Mouse (Mus musculus) kidney, postnatal 36 days (tissue): ENCODE data around the gene Pdk1.
"Not testable (repeated sequence)": the region's sequence is repeated elsewhere in the genome, so short reads cannot be mapped to it uniquely, and the experiment has no call there.

ENCODE experiments used
- DNase-seq, 2 experiments: peaks; one replicate each; pipeline ENCODE4 v3.0.0; 2021 to 2022; ENCODE audit warnings: mixed read lengths in 2 of 2

The Pdk1 gene

DNA sequence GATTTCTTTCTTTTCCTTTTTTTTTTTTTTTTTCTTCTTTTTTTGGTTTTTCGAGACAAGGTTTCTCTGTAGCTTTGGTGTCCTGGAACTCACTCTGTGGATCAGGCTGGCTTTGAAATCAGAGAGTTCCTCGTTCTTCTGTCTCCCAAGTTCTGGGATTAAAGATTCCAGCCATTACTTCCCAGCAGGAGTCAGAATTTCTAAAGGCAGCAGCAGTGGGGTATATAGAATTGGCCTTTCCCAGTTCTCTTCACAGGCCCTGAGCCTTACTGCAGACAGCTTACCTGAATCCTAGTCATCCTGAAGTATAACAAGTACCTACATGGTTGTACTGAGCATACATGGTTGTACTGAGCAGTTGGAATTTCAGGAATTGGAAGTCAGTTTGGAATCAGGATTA lies 1.8 kb downstream of the Pdk1 start:
- no peak for DNase-seq

GRCm38 (mm10) chr2:71877865-71878264 lies 4.8 kb downstream of the Pdk1 start:
- no peak for DNase-seq

DNA sequence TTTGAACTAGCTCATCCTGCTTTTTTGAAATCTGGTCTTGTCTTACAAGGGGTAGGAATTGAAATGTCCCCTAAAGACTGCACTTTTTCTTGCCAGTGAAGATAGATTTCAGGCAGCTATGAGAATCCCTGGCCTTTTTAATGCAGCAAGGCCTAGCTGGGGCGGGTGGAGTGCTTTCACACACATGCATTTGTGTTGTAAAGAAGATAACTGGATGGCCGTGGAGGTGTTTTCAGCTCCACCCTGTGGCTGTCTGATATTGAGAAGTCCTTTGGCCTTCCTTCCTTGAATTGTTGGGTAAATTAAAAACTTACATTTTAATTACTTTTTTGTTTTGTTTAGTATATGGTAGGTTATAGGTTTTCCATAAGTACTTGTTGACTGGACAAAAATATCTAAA lies 5.4 kb downstream of the Pdk1 start:
- no peak for DNase-seq

GRCm38 (mm10) chr2:71878943-71879342 lies 5.9 kb downstream of the Pdk1 start:
- DNase-seq = no peak

DNA sequence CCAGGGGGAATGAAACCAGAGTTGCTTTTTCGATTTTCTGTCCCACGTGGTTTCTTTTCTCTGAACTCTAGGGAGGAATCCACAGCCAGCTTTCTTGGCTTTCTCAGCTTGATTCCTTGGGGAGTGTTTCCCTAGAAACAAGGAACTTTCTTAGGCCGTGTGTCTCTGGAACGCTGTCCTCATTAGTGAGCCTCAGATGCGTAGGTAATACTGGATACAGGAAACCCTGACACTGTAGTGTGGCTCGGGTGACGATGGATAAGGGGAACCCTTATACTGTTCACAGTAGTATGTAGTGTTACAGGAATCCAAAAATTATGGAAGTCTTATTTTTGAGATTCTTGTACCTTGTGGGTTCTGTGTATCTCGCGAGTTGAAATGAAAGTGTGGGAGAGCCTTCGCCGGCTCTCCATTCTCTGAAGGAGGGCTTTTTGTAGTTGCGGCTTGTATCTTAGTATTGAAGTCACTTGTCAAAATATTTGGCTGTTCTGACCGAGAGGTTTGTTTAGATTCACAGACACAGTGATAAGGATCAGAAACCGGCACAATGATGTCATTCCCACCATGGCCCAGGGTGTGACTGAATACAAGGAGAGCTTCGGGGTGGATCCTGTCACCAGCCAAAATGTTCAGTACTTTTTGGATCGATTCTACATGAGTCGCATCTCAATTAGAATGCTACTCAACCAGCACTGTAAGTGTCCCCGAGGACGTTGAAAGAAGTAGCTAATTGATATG lies 10.1 kb downstream of the Pdk1 start:
- DNase-seq = no peak

GRCm38 (mm10) chr2:71887269-71887668 lies 14.2 kb downstream of the Pdk1 start:
- no peak for DNase-seq

- no peak for DNase-seq
These were observed 15.4 kb downstream of the Pdk1 start for GRCm38 (mm10) chr2:71888437-71888836.

DNA sequence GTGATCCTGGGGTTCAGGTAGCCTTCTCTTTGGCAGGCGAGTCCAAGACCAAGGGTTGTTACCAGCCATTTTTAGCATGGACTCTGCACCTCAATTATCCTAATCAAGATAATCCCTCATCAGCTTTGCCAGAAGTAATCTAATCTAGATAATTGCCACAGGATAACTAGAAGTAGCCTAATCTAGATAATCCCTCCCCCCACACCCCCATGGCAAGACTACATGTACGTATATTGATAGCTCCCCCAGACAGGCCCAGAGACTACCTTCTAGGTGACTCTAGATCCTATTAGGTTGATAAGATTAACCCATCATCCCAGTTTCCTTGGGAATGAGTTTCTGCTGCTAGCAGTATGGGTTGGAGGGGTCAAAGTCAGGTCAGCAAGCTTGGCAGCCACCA lies 18.5 kb downstream of the Pdk1 start:
- no peak for DNase-seq

DNA sequence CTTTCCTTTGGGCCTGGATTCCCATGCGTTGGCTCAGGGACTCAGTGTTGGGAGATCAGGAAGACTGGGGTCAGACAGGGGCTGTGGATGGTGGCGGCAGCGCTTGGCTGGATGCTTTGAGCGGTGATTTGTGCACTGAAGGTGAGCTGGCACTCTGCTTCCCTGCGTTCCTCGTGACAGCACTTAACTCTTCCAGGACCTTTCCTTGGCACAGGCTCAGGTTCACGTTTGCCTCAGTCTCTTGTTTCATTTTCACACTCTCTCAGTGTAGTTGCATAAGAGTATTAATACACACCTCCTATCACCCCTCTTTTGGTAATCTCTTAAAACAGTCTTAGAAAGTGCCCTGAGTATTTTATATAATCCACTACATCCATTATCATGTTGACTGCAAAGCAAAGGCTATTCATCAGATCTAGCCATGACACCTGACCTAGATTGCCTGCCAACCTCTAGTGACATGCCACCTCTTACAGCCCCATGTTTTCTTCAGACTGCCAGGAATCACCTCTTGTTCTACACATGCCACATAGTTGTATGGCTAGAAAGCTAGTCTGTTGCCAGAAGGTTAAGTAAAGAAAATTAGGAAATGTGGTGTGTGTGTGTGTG lies 19.8 kb downstream of the Pdk1 start:
- no peak for DNase-seq

DNA sequence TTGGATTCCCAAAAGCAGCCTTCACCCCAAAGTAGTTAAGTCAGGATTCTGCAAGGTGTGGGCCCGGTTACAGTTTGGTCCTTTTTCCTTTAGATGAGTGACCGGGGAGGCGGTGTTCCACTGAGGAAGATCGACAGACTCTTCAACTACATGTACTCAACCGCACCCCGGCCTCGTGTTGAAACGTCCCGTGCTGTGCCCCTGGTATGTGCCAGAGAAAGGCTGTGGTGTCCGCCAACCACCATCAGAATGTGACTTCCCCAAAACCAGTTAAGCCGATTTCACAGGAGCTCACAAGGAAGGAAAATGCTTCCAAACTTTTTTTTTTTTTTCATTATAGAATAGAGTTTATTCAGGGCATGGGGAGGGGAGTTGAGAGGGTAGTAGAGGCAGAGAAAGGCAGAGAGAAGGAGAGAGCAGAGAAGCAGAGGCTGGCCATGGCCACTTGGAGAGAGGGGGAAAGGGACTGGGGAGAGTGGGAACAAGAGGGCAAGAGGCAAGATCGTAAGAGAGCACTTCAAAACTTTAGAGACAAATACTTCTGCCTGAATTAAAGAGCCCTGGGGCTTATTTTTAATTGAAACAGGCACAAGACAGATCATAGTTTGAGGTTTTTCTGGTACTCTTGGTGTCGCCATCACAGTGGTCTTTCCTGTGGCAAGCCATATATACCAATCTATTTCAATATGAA lies 22.7 kb downstream of the Pdk1 start:
- no peak for DNase-seq

GRCm38 (mm10) chr2:71897420-71897819 lies 24.4 kb downstream of the Pdk1 start:
- DNase-seq = peak in 1 of 2 experiments; percentile 19

- peak; percentile 50 to 64 for DNase-seq
These were observed 25.4 kb downstream of the Pdk1 start for GRCm38 (mm10) chr2:71898335-71898856.

DNA sequence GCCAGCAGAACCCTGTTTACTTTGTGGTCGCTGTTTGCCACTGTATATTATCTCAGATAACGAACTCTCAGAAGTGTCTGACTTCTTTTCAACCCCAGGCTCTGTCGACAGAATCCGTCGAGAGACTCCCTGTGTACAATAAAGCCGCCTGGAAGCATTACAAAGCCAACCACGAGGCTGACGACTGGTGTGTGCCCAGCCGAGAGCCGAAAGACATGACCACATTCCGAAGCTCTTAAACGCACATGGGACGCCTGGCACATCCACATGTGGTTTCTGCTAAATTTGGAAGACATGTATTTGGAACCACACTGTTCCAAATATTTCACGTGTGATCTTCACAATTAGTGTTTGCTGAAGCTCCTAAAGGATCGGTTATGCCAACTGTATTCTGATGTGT lies 26.9 kb downstream of the Pdk1 start:
- no peak for DNase-seq

GRCm38 (mm10) chr2:71905154-71905553 lies 32.1 kb downstream of the Pdk1 start:
- no peak for DNase-seq

- not testable (repeated sequence) for DNase-seq
These were observed 33.3 kb downstream of the Pdk1 start for GRCm38 (mm10) chr2:71906356-71906755.

DNA sequence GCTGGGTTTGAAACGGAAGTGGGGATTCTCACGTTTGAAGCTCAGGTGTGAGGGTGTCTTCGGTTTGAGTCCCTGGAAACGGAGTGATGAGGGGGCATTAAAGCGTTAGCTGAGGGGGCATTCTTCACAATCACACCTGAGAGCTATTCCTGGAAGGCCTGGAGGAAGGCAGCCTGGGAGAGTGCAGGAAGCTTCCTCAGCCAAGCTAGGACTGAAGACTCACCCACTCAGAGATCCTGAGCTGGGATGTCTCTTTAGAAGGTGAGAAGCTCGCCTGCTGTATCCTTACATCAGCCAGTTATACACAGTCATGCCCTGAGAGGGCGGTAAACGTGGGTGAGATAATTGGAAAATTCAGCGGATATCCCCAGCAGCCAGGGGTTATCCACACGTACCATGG lies 40.9 kb downstream of the Pdk1 start:
- DNase-seq = no peak

DNA sequence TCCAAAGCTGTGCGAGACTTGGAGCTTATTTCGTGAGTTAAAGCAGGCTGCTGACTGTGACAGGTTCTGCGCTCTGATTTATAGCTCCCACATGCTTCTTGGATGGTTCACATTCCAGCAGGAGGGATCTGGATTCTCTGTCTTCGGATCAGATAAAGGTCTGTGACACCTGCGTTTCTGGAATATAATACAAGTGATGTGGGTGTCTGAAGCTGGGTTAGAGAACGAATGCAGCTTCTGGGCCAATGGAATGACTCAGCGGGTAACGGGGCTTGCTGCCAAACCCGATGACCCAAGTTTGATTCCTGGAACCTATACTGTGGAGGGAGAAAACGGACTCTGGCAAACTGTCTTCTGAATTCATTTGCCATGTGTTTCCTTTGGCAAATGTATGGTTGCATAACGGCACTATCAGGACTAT lies 46.2 kb downstream of the Pdk1 start:
- no peak for DNase-seq

DNA sequence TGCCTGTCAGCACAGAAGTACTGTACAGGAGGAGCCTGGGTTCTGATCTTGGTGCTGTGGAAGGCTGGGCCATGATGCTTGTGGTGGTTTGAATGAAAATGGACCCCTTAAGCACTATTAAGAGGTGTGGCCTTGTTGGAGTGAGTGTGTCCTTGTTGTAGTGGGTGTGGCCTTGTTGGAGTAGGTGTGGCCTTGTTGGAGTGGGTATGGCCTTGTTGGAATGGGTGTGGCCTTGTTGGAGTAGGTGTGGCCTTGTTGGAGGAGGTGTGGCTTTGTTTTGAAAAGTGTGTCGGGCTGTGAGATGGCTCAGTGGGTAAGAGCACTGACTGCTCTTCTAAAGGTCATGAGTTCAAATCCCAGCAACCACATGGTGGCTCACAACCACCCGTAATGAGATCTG lies 51.9 kb downstream of the Pdk1 start:
- DNase-seq = not testable (repeated sequence)

- no peak for DNase-seq
These were observed 61.0 kb downstream of the Pdk1 start for GRCm38 (mm10) chr2:71934046-71934445.

DNA sequence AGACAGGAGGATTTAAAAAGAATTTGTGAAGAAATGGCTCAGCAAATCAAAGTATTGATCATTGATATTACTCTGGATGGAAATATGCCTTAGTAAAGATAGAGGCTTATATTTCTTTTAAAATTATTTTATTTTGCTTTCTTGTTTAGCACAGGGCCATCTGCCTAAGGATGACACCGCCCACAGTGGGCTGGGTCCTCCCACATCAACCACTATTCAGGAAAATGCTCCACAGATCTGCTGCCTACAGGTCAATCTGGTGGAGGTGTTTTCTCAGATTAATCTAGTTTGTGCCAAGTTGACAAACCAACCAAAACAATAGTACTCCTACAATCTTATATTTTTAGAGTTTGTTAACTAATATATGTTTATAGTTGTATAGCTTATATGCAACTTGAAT lies 63.7 kb downstream of the Pdk1 start:
- no peak for DNase-seq

DNA sequence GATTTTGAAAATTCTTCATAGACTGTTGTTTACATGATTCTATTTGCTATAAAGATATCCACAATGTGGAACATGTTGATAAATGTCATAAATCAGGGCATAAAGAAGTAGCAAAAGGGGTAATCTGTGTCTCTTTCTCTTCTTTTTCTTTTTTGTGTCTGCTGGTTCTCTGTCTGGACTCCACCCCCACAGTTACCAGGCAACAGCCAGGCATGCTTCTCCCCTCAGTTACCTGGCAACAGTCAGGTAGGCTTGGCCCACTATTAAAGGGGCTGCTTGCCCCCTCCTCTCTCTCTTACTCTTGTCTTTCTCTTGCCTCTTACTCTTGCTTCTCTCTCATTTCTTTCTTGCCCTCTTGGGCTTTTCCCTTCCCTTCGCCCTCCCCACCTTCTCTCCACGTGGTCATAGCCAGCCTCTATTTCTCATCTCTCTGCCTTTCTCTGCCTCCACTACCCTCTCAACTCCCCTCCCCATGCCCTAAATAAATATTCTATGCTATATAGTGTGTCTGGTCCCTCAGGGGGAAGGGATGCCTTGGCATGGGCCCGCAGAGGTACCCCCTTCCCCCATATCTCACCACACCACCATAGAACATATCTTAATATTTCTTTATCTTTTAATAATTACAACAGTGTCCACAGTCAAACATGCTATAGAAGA lies 64.8 kb downstream of the Pdk1 start:
- no peak for DNase-seq

GRCm38 (mm10) chr2:71938716-71939393 lies 65.8 kb downstream of the Pdk1 start:
- no peak for DNase-seq
